Comparison of ENCODE assay signal across 8 mouse cellular contexts in the genomic region with DNA sequence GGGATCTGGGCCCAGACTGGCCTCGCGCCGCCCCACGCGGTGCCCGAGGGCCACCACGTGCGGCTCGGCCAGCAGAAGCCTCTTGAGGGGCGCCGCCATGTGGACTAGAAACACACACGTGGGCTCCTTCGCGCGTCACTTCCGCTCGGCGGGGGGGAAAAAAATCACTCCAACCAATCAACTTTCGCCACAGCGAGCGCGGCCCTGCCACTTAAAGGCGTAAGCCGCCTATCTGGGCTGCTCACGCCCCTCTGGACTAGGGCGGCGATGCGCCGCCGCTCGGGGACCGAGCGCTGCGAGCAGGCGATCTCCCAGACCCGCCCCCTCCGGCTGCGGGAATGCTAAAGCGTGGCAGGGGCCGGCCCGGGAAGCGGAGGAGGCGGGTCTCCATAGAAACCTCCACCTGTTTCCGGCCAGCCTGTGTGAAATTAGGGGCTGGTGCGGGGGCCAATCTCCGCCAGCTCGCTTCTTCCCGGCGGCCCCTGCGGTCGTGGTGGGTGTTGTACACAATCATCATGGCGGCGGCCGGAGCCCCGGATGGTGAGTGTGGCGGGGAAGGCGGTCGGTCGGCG. TPM values are rescaled to one million over a fixed set of nuclear protein-coding genes. Genes with fewer than 3 reads are reported as not detected.
DNase-seq lines count a peak whose midpoint lies in the region; ATAC-seq and TF ChIP-seq lines count a peak whose summit lies in the region.

Gene Ubfd1 (plus strand): TSS at position 231 of the 572 bp plus-strand sequence.
Gene Ears2 (minus strand): TSS at position 319 of the 572 bp plus-strand sequence.

- peak within 1 kb of the TSS; percentile 69 for H3K4me2 ChIP-seq in embryonic facial prominence, embryonic 14.5 days (ENCODE audit: low read depth, low read length)
- peak within 1 kb of the TSS; percentile 67 for H3K4me2 ChIP-seq in limb, embryonic 14.5 days (replicated peaks; ENCODE audit: low read depth, low read length, severe bottlenecking)
- peak within 1 kb of the TSS; percentile 82 for H3K4me2 ChIP-seq in midbrain, postnatal 0 days (ENCODE audit: low read depth, low read length, poor library complexity, severe bottlenecking)

- peak; percentile 37 for TF ChIP-seq CTCF in midbrain, postnatal 0 days (IDR thresholded peaks at IDR 0.05)

- peak; percentile 94 for DNase-seq in 3T3-L1 (ENCODE audit: low read depth, low spot score)
- peak; percentile 85 to 90 for DNase-seq in adrenal gland, postnatal 4 days (ENCODE audit: low spot score in 2 of 2)
- peak; percentile 99 for DNase-seq in embryonic facial prominence, embryonic 14.5 days (ENCODE audit: low spot score)
- DNase-seq in heart, adult 8-10 months (ENCODE audit: low spot score), result peak; percentile 98
- DNase-seq in kidney, adult 9 months, result peak; percentile 98
- peak; percentile 98 for DNase-seq in limb, embryonic 14.5 days (ENCODE audit: low spot score)
- peak; percentile 98 for DNase-seq in midbrain, postnatal 0 days (ENCODE audit: low spot score)
- peak; percentile 80 to 89 for DNase-seq in spleen, postnatal 14 days (ENCODE audit: low spot score in 2 of 2)

- H3K4me3 ChIP-seq in embryonic facial prominence, embryonic 14.5 days (ENCODE audit: low read depth, low read length), result peak within 1 kb of the TSS; percentile 100
- H3K4me3 ChIP-seq in limb, embryonic 14.5 days (replicated peaks; ENCODE audit: low read length), result peak within 1 kb of the TSS; percentile 99
- peak within 1 kb of the TSS; percentile 99 for H3K4me3 ChIP-seq in midbrain, postnatal 0 days (ENCODE audit: low read depth, low read length)

- no peaks in the 10 kb centered on the region for H3K9me3 ChIP-seq in embryonic facial prominence, embryonic 14.5 days (ENCODE audit: control insufficient read depth, low read length)
- H3K9me3 ChIP-seq in limb, embryonic 14.5 days (ENCODE audit: control insufficient read depth, low read length), result no peaks in the 10 kb centered on the region
- no peaks in the 10 kb centered on the region for H3K9me3 ChIP-seq in midbrain, postnatal 0 days (ENCODE audit: low read length)

- peaks cover 19% of the 10 kb centered on the region for H3K4me1 ChIP-seq in embryonic facial prominence, embryonic 14.5 days (ENCODE audit: control insufficient read depth, insufficient read depth, low read length)
- H3K4me1 ChIP-seq in limb, embryonic 14.5 days (ENCODE audit: control insufficient read depth, insufficient read depth, low read length), result peaks cover 19% of the 10 kb centered on the region
- peaks cover 12% of the 10 kb centered on the region; the same call in 1 of the 2 replicates for H3K4me1 ChIP-seq in midbrain, postnatal 0 days (ENCODE audit: insufficient read depth, low read length)

- no peaks in the 10 kb centered on the region for H3K27me3 ChIP-seq in embryonic facial prominence, embryonic 14.5 days (replicated peaks; ENCODE audit: control insufficient read depth, insufficient read depth, low read length)
- no peaks in the 10 kb centered on the region for H3K27me3 ChIP-seq in limb, embryonic 14.5 days (ENCODE audit: control insufficient read depth, insufficient read depth, low read length)
- no peaks in the 10 kb centered on the region for H3K27me3 ChIP-seq in midbrain, postnatal 0 days (ENCODE audit: insufficient read depth, low read length)

- TF ChIP-seq POLR2A in limb, embryonic 14.5 days (IDR thresholded peaks at IDR 0.05; ENCODE audit: borderline replicate concordance, extremely low read depth, insufficient read depth, insufficient read length), result 0 out of 2 replicates have a peak, but pooled peaks have one; percentile 27

- under 1% methylated on average over 48 of the region's 60 CpGs for WGBS in embryonic facial prominence, embryonic 14.5 days
- under 1% methylated on average over 58 of the region's 60 CpGs for WGBS in limb, embryonic 14.5 days
- WGBS in midbrain, postnatal 0 days, result under 1% methylated on average over 54 of the region's 60 CpGs

- H3K27ac ChIP-seq in embryonic facial prominence, embryonic 14.5 days (replicated peaks; ENCODE audit: low read depth, low read length), result peak within 1 kb of the TSS; percentile 93
- H3K27ac ChIP-seq in limb, embryonic 14.5 days (replicated peaks; ENCODE audit: low read depth, low read length), result peak within 1 kb of the TSS; percentile 94
- peak within 1 kb of the TSS; percentile 93 for H3K27ac ChIP-seq in midbrain, postnatal 0 days (ENCODE audit: low read depth, low read length)

- H3K36me3 ChIP-seq in embryonic facial prominence, embryonic 14.5 days (ENCODE audit: control insufficient read depth, insufficient read depth, low read length), result peaks cover 39% of the 10 kb centered on the region
- H3K36me3 ChIP-seq in limb, embryonic 14.5 days (ENCODE audit: control insufficient read depth, insufficient read depth, low read length), result peaks cover 26% of the 10 kb centered on the region
- H3K36me3 ChIP-seq in midbrain, postnatal 0 days (ENCODE audit: insufficient read depth, low read length), result peaks cover 15% of the 10 kb centered on the region

- peak within 1 kb of the TSS; percentile 97 for H3K9ac ChIP-seq in embryonic facial prominence, embryonic 14.5 days (ENCODE audit: low read depth, low read length)
- H3K9ac ChIP-seq in limb, embryonic 14.5 days (ENCODE audit: low read depth, low read length, severe bottlenecking), result peak within 1 kb of the TSS; percentile 97
- H3K9ac ChIP-seq in midbrain, postnatal 0 days (replicated peaks; ENCODE audit: low read length, poor library complexity, severe bottlenecking), result peak within 1 kb of the TSS; percentile 96

- ATAC-seq in embryonic facial prominence, embryonic 14.5 days (ENCODE audit: low read depth), result peak; percentile 99
- ATAC-seq in limb, embryonic 14.5 days (ENCODE audit: low FRiP score, low read depth), result peak; percentile 99
- peak; percentile 97 for ATAC-seq in midbrain, postnatal 0 days (ENCODE audit: low FRiP score)

RNA-seq across cellular contexts. Expression of gene Ubfd1, which starts in this region (rescaled TPM):
- 10 to 100 TPM; 51.0 to 53.7 TPM for total RNA-seq in adrenal gland, postnatal 4 days (2021)
- 90.2 and 91.6 TPM in 2 replicates for polyA plus RNA-seq in embryonic facial prominence, embryonic 14.5 days (2014; fragmentation: Nextera tagmentation; extraction: Ambion mirVana)
- total RNA-seq in heart, adult 8-10 months (2022), result 10 to 100 TPM; 32.5 to 41.6 (median 37.3) TPM
- 75.7 and 86.8 TPM in 2 replicates for polyA plus RNA-seq in limb, embryonic 14.5 days (2012; rRNA removed)
- 96.4 TPM in 2 replicates for polyA plus RNA-seq in limb, embryonic 14.5 days (2014; fragmentation: Nextera tagmentation; extraction: Ambion mirVana)
- 124 and 137 TPM in 2 replicates for total RNA-seq in midbrain, postnatal 0 days (2014; rRNA removed)
- 63.2 and 69.0 TPM in 2 replicates for polyA plus RNA-seq in midbrain, postnatal 0 days (2015; fragmentation: Nextera tagmentation; extraction: Ambion mirVana)

RNA-seq across cellular contexts. Expression of gene Ears2, which starts in this region (rescaled TPM):
- total RNA-seq in adrenal gland, postnatal 4 days (2021), result 10 to 100 TPM; 20.5 to 20.8 TPM
- 17.3 and 19.0 TPM in 2 replicates for polyA plus RNA-seq in embryonic facial prominence, embryonic 14.5 days (2014; fragmentation: Nextera tagmentation; extraction: Ambion mirVana)
- total RNA-seq in heart, adult 8-10 months (2022), result 10 to 100 TPM; 13.3 to 14.3 (median 13.7) TPM
- polyA plus RNA-seq in limb, embryonic 14.5 days (2012; rRNA removed), result 12.7 and 14.6 TPM in 2 replicates
- 16.4 and 16.8 TPM in 2 replicates for polyA plus RNA-seq in limb, embryonic 14.5 days (2014; fragmentation: Nextera tagmentation; extraction: Ambion mirVana)
- 14.0 and 15.3 TPM in 2 replicates for total RNA-seq in midbrain, postnatal 0 days (2014; rRNA removed)
- polyA plus RNA-seq in midbrain, postnatal 0 days (2015; fragmentation: Nextera tagmentation; extraction: Ambion mirVana), result 7.2 and 7.5 TPM in 2 replicates

Comparison
In these comparisons a context has a peak if more than half of its experiments do, and no peak if none do; other contexts are left out.
1. Peak in every context shown above with its lines: DNase-seq, ATAC-seq, H3K4me3 ChIP-seq and H3K27ac ChIP-seq.